Mouse (Mus musculus): ENCODE measurements at regions not wholly inside any gene's neighbourhood (a gene's known extent, or its start where the extent isn't known, plus 50 kb on each side); places are given as distances from the start of the nearest gene placed in this dataset.
"Not testable (repeated sequence)": the region's sequence is repeated elsewhere in the genome, so short reads cannot be mapped to it uniquely, and the experiment has no call there.

DNA sequence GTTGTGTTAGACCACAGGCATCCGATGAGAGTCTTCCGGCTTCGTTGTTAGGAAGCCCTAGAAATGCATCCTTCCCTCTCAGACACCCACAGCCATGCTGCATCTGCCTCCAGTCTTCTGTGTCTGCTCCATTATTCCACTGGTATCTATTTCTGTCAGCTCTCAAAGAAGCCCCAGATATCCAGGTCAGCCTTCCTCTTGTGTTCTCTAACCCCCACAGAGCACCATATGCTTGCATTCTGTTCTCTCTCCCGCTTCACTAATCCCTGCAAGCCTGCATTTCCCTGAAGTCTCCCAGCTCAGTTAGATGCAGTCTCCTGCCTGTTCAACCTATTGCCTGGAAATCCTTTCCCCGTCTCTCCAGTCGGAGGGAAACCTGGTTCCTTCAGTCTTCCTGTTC lies 53.6 kb upstream of the Wdfy3 start:
- DNase-seq (ENCODE audit: low spot score in 2 of 2), result peak; percentile 28 to 47

DNA sequence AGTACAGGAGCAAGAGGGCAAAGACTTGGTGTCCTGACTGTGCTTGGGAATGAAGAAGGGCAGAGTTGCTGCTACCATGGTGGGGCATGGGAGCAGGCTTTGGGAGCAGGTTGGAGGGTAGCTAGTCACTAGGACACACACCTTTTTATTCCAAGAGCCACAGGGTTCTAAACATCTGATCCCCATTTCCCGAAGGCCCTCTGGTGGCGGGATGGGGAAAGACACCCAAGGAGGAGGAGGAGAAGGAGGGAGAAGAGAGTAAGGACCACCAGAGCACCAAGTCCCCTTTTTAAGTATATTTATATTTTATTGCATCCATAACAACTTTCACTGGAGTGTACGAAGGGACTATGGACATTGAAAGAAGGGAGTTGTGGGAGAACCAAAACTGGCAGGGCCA lies 57.0 kb upstream of the Wdfy3 start:
- peak in 1 of 2 experiments; percentile 55 for DNase-seq (ENCODE audit: low spot score in 2 of 2)

- DNase-seq (ENCODE audit: low spot score in 2 of 2), result no peak
Measured at GRCm38 (mm10) chr5:102147991-102148390, 78.3 kb upstream of the Wdfy3 start.

DNA sequence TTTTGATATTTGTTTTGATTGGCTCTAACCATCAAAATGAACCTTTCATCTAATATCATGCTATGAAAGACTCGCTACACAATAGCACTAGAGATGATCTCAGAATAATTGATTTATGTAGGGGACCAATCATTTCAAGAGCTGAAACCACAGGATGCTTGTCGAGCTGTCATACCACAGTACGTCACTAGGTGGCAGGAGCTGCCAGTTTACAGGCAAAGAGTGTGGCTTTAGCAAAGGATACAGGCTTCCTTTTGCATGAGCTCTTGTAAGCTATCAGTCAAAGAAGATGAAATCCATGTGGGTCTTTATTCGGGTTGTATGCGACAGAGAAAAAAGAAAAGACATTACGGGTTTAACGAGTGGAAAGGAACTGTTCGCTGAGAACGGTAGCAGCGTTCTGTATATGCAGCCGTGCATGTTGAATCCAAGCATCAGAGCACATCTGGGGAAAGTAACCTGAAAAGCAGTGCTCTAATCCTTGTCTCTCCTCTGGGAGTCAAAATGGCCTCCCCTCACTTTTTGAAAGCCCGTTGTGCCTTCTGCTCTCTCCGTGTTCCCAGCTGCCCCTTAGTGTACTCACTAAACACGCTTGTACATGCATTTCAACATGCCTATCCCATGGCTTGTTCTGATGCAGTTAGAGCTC lies 79.9 kb upstream of the Wdfy3 start:
- peak; percentile 91 to 93 for DNase-seq (ENCODE audit: low spot score in 2 of 2)

DNA sequence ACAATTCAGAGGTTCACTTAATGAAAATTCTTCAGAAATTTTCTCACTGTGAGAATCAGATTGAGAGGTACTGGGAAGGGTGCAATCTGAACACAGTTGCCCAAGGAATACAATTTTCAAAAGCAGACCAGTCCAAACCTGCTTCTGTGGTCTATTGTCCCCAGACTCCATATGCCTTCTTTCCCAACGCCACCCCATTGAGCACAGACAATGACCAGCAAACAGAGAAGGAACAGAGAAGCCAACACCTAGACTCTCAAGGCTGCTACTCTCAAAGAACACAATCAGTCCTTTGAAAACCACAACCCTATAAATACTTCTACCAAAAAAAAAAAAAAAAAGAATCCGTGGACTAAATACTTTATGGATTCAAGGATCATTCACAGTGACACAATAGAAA lies 89.9 kb upstream of the Wdfy3 start:
- DNase-seq (ENCODE audit: low spot score in 2 of 2), result no peak

DNA sequence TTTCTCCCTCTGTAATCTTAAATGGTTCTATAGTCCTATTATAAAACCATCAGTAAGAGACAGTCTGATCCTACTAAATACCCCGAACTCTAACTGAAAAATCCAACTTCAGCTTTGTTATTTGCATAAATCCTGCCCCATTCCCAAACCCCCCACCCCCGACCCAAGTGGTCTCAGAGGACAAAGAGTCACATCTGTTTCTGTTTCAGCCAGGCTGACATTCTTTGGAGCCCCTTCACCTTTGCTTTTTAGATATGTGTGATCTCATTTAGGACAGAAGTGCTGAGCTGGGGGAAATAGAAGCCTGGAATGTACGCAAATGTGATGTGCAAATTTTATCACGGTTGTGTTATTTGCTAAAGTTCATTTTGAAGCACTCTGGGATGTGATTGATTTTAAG lies 98.3 kb upstream of the Wdfy3 start:
- no peak for DNase-seq (ENCODE audit: low spot score in 2 of 2)

DNA sequence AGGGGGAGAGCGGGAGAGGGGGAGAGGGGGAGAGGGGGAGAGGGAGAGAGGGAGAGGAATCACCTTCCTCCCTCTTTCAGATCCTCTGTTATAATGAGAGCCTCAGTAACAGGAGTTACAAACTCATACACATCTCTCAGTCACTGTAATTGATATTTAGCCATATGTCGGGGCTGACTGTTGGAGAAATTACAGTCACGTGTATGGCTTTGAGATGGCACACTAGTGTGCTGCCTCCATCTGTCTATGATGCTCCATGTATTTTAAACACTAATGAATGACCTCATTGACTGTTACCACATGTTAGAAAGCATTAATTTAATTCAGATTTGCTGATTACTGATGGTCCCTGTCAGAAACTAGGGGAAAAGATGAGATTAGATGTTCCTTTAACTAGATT lies 102.1 kb upstream of the Wdfy3 start:
- DNase-seq (ENCODE audit: low spot score in 2 of 2), result no peak

DNA sequence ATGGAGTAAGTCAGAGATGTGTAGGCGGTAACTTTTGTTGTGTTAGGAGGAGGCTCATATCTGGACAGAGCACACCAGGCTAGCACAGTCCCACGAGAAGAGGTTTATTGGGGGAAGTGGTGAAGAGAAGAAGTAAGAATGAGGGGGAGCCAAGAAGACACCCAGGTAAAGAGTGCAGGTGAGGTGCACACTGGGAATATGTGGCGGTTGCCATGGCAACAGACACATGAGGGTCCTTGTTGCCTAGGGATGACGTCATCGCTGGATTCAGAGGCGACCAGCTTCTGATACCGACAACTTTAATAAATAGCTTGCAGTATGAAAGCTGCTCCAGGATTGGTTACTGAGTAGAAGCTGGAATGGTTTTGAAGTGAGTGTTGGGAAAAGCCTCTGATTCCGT lies 110.5 kb upstream of the Wdfy3 start:
- peak; percentile 39 to 71 for DNase-seq (ENCODE audit: low spot score in 2 of 2)

DNA sequence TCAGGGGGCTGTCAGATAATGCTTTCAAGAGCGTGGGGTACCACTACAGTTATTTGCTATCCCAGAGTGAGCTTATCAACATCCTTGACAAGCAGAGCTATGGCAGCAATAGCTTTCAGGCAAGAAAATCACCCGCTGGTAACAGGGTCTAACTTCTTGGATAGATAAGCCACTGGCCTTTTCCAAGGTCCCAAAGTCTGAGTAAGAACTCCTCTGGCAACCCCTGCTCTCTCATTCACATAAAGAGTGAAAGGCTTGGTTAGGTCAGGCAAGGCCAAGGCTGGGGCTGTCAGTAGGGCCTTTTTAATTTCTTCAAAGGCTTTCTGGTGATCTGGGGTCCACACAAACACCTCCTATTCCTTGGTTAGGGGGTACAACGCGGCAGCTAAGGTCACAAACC lies 119.2 kb upstream of the Wdfy3 start:
- DNase-seq (ENCODE audit: low spot score in 2 of 2), result not testable (repeated sequence)

GRCm38 (mm10) chr5:102206456-102206855 lies 136.7 kb upstream of the Wdfy3 start:
- no peak for DNase-seq (ENCODE audit: low spot score in 2 of 2)

GRCm38 (mm10) chr5:102206953-102207352 lies 137.2 kb upstream of the Wdfy3 start:
- DNase-seq (ENCODE audit: low spot score in 2 of 2), result peak; percentile 87 to 88

DNA sequence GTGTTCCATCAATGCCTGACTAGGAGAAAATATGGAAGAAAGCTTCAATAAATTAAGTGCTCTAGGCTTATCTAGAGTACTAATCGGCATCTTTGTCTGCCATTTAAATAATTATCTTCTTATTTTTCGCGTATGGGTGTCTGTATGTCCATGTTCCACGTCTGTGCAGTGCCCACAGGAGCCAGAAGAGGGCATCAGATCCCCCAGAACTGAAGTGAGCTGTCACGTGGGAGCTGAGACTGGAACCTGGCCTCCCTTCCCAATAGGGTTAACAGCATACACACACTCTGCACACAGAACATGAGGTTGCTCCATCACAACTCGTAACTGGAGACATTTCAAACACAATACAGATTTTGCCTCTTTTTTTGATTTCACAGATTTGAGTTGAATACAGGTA lies 143.4 kb upstream of the Wdfy3 start:
- DNase-seq (ENCODE audit: low spot score in 2 of 2), result peak in 1 of 2 experiments; percentile 48

- no peak for DNase-seq (ENCODE audit: low spot score in 2 of 2)
Measured at GRCm38 (mm10) chr5:102227131-102227530, 157.4 kb upstream of the Wdfy3 start.

DNA sequence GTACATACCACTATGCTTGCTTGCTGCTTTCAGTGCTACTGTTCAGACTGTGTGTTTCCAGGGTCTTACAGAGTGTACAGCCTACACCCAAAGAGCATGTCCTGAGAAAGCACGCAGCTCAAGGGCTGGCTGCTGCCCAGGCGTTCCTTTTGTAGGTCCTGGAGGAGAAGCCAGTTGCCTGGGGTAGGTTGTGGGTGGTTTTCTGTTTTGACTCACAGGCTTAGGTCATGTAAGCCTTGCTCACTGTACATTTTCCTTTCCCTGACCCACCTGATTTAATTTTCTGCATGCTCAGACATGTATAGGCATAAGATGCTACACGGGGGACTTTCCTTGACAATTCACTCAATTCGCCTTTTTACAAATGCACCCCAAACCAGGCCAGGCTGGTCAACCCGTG lies 172.9 kb upstream of the Wdfy3 start:
- DNase-seq (ENCODE audit: low spot score in 2 of 2), result no peak

DNA sequence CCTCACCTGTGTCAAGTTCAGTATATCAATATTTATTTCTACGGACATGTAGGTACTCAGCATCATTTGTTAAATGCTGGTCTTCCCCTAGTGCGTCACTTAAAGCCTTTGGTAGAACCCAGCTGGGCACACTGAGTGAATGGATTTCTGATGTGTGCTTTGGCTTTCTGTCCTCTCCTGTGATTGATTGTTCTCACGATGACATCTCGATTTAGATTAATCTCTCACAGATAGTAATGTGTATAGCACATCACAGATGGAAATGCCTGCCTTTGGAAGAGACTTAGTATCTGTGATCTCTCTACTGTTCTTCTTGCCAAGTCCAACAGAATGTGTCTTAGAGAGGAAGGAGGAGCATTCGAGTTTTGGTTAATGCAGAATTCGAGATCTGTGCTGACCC lies 175.0 kb upstream of the Wdfy3 start:
- DNase-seq (ENCODE audit: low spot score in 2 of 2), result no peak

DNA sequence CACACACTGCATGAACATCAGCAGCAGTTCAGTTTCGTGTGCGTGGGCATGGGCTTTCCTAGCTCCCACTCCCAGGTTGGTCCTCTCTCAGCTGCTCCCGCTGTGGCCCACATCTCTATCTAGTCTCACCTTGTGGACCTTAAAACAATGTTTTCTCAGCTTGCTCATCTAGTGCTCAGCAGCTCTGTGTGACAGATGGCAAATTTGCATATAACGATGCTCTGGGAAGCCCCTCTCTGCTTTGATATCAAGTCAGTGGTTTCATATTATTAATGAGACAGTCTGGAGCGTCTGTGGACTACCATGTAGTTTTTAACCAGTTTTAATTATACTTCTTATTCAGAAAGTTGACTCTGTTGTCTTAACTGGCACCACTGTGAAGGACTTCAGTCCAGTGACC lies 179.0 kb upstream of the Wdfy3 start:
- DNase-seq (ENCODE audit: low spot score in 2 of 2), result no peak

DNA sequence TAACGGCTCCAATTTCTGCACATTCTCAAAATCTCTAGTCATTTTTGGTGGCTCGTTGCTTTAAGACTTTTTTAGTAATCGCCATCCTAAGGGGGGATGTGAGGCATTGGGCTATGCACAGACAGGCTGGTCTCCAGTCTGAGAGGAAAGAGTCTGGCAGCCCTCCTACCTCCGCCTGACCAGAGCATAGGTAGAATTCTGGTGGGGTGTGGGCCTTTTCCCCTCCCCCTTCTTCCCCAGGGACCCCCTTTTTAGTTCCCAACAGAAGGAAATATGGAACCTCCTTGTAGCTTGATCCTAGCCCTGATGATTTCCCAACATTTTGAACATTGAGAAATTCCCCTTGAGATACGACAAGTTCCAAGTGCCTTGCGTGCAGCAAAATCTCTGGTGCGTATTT lies 181.4 kb upstream of the Wdfy3 start:
- DNase-seq (ENCODE audit: low spot score in 2 of 2), result no peak

GRCm38 (mm10) chr5:102253786-102254185 lies 184.1 kb upstream of the Wdfy3 start:
- DNase-seq (ENCODE audit: low spot score in 2 of 2), result no peak

DNA sequence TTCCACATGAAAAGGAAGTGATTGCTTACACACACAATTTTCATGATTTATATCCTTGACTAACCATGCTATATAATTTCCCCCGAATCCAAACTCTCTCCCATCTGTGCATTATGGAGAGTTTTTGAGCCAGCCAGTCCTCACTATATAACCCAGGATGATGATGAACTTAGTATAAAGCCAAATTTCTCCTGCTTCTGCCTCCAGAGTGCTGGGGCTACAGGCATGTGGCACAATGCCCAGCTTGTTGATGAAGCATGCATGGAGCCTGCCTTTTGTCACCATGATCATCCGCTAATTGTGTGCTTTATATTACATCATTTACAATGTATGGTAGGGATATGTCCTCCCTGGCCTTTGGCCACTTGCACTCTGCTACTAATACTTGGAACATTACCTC lies 187.4 kb upstream of the Wdfy3 start:
- no peak for DNase-seq (ENCODE audit: low spot score in 2 of 2)

DNA sequence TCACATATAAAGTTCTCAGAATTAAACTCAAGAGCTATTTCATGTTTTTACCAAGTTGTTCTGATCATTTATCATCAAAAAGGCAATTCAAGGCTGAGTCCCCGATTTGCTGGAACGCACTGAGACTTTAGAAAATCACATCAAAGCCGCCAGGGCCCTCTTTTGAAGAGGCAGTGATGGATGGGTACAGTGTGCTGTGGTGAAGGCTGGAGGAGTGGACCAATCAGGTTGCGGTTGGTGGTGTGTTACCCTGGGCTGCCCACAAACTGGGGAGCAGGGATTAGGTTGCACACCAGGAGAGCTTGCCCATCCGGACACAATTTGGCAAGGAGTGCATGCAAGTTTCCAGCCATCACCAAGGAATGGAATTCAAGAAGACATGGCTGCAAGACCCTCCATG lies 191.9 kb upstream of the Wdfy3 start:
- DNase-seq (ENCODE audit: low spot score in 2 of 2), result no peak

GRCm38 (mm10) chr5:102266451-102266850 lies 196.7 kb upstream of the Wdfy3 start:
- DNase-seq (ENCODE audit: low spot score in 2 of 2), result no peak

DNA sequence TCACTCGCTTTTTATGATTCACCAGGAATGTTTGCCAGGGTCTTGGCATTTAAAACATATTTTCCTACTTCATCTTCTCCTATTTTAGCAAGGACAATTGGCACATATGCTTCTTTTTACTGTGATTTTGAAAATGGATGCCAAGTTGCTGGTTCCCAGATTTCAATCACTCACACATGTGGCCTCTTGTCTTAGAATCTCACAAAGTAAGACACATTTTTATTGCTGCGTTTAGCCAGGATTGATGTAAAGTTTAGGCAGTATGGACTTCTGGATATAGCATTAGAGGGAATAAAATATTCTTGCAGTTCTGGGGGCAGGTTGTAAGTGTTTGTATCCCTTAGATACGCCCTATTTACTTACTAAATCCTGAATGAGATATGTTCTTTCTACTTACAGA lies 197.4 kb upstream of the Wdfy3 start:
- DNase-seq (ENCODE audit: low spot score in 2 of 2), result no peak

- no peak for DNase-seq (ENCODE audit: low spot score in 2 of 2)
Measured at GRCm38 (mm10) chr5:102269204-102269603, 199.5 kb upstream of the Wdfy3 start.

DNA sequence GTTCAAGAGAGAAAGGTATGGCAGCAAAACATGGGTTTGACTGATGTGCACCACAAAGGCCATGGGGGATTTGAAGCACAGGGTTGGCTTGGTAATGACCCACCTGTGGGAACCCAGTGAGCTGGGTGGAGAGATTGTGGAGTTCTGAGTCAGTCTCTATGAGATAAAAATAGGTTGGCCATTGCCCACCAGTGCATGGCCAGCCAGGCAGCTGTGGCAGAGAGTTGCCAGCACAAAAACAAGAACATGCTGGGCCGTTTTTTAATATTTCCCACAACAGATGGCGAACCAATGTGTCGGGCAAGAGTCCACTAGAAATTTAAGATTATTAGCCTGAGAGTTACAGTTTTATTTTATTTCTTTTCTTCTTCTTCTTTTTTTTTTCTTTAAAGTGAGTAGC lies 205.6 kb upstream of the Arhgap24 start:
- DNase-seq (ENCODE audit: low spot score in 2 of 2), result no peak
